In the genomic region with DNA sequence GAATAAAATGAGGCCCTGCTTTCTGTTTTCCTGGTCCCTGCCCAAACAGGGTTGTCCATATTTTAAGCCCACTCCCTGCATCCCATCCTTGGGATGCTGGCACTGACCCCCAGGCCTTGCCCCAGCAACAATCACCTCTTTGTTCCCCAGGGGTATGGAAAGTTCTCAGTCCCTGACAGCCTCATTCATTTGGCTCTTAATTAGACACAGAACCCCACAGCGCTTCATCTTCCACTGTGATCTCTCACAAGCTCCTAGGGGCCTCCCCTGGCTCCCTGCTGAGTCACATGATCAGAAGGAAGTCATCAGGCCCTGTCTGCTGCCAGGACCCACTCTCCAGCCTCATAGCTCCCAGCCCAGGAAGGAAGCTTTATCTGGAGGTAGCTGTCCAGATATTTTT, we compare ENCODE assay signal across 10 mouse cellular contexts.
DNase-seq lines count a peak whose midpoint lies in the region; ATAC-seq lines count a peak whose summit lies in the region.
"Had no signal": no experiment of that assay in that cellular context is flagged by ENCODE, and none has a peak within 500 bp of the region (broad histone marks: within the 10 kb centered on the region; RNA-seq: fewer than 3 reads in every experiment).

No protein-coding gene starts in this region.

- no peak for ATAC-seq in heart, embryonic 11.5 days (replicated peaks; ENCODE audit: insufficient number of reproducible peaks, low FRiP score, low TSS enrichment)
- no peak for ATAC-seq in liver, embryonic 11.5 days (replicated peaks; ENCODE audit: low FRiP score)

- no peaks in the 10 kb centered on the region for H3K4me1 ChIP-seq in heart, embryonic 11.5 days (ENCODE audit: control insufficient read depth, insufficient read depth, low read length)
- peaks cover 17% of the 10 kb centered on the region for H3K4me1 ChIP-seq in limb, embryonic 10.5 days
- H3K4me1 ChIP-seq in liver, embryonic 11.5 days (replicated peaks; ENCODE audit: control insufficient read depth, insufficient read depth, low read length) = no peaks in the 10 kb centered on the region

- H3K27me3 ChIP-seq in heart, embryonic 11.5 days (ENCODE audit: control insufficient read depth, insufficient read depth, low read length) = no peaks in the 10 kb centered on the region
- H3K27me3 ChIP-seq in limb, embryonic 10.5 days (ENCODE audit: low read depth, poor library complexity, severe bottlenecking) = no peaks in the 10 kb centered on the region
- no peaks in the 10 kb centered on the region for H3K27me3 ChIP-seq in liver, embryonic 11.5 days (replicated peaks; ENCODE audit: control insufficient read depth, insufficient read depth, low read length)
- H3K27me3 ChIP-seq: limb, embryonic 13.5 days had no signal

- H3K4me3 ChIP-seq in heart, embryonic 11.5 days (ENCODE audit: low read depth, low read length) = no peak overlapping the region
- no peak overlapping the region for H3K4me3 ChIP-seq in limb, embryonic 10.5 days
- H3K4me3 ChIP-seq in liver, embryonic 11.5 days (ENCODE audit: low read depth, low read length) = no peak overlapping the region
- H3K4me3 ChIP-seq: erythroblast, embryonic 14.5 days; limb, embryonic 13.5 days had no signal

- DNase-seq in heart, adult 18-20 months = peak; percentile 5 to 14
- DNase-seq in Muller cell, postnatal 12 days (ENCODE audit: inconsistent ontology term) = peak; percentile 90
- peak; percentile 7 for DNase-seq in fibroblast of lung, adult 2 months (ENCODE audit: low read depth)
- DNase-seq in limb, embryonic 10.5 days (ENCODE audit: low spot score) = peak; percentile 36
- DNase-seq in liver, embryonic 11.5 days (ENCODE audit: low spot score) = no peak
- DNase-seq in thymus, adult 18-20 months = no peak
- DNase-seq in layer of hippocampus, postnatal 36 days = no peak

- whole genome bisulfite sequencing in heart, embryonic 11.5 days (ENCODE audit: insufficient replicate concordance) = 37% methylated on average over 1 of the region's 1 CpGs
- 21% methylated on average over 1 of the region's 1 CpGs for WGBS in limb, embryonic 10.5 days
- 29% methylated on average over 1 of the region's 1 CpGs for WGBS in liver, embryonic 11.5 days

- H3K36me3 ChIP-seq in heart, embryonic 11.5 days (ENCODE audit: control insufficient read depth, insufficient read depth, low read length) = no peaks in the 10 kb centered on the region
- H3K36me3 ChIP-seq in limb, embryonic 10.5 days = no peaks in the 10 kb centered on the region
- no peaks in the 10 kb centered on the region for H3K36me3 ChIP-seq in liver, embryonic 11.5 days (ENCODE audit: control insufficient read depth, insufficient read depth, low read length)
- H3K36me3 ChIP-seq: limb, embryonic 13.5 days had no signal

- H3K27ac ChIP-seq in heart, embryonic 11.5 days (ENCODE audit: low read depth, low read length) = no peak overlapping the region
- H3K27ac ChIP-seq in limb, embryonic 10.5 days = 0 out of 2 replicates have a peak overlapping the region, but pooled peaks have one; percentile 0
- no peak overlapping the region for H3K27ac ChIP-seq in liver, embryonic 11.5 days (ENCODE audit: low read depth, low read length)
- H3K27ac ChIP-seq: limb, embryonic 13.5 days had no signal

- H3K4me2 ChIP-seq in heart, embryonic 11.5 days = no peak overlapping the region
- H3K4me2 ChIP-seq in liver, embryonic 11.5 days = no peak overlapping the region
- H3K4me2 ChIP-seq: limb, embryonic 13.5 days had no signal

- no peak overlapping the region for H3K9ac ChIP-seq in heart, embryonic 11.5 days (ENCODE audit: low read depth, low read length)
- no peak overlapping the region for H3K9ac ChIP-seq in liver, embryonic 11.5 days (ENCODE audit: low read depth, low read length)
- H3K9ac ChIP-seq: limb, embryonic 13.5 days had no signal

- no peaks in the 10 kb centered on the region for H3K9me3 ChIP-seq in heart, embryonic 11.5 days (replicated peaks; ENCODE audit: control insufficient read depth, low read length)
- no peaks in the 10 kb centered on the region for H3K9me3 ChIP-seq in limb, embryonic 10.5 days (replicated peaks)
- H3K9me3 ChIP-seq in liver, embryonic 11.5 days (ENCODE audit: control insufficient read depth, low read length) = no peaks in the 10 kb centered on the region
- H3K9me3 ChIP-seq: limb, embryonic 13.5 days had no signal

Comparison
In these comparisons a context has a peak if more than half of its experiments do, and no peak if none do; other contexts are left out.
1. DNase-seq: peak in heart, adult 18-20 months (2 of 2), Muller cell, postnatal 12 days (single experiment), fibroblast of lung, adult 2 months (single experiment) and limb, embryonic 10.5 days (single experiment); none in liver, embryonic 11.5 days (single experiment), thymus, adult 18-20 months (0 of 2) and layer of hippocampus, postnatal 36 days (0 of 2).